Mouse (Mus musculus) heart, embryonic 15.5 days (tissue): ENCODE data around the gene Pxylp1. TPM values are rescaled to one million over a fixed set of nuclear protein-coding genes. Genes with fewer than 3 reads are reported as not detected.

Experiments used
- ATAC-seq: fragments of 200-750 bp; cut with Nextera tagmentation; replicated peaks from 2 replicates; pipeline ENCODE4 v1.8.0; 2017; ENCODE audit warnings: low read depth, moderate TSS enrichment; ENCODE audit not compliant: insufficient number of reproducible peaks, insufficient read depth, low FRiP score
- H3K27ac ChIP-seq: fragments of 300-500 bp; sonication (generic); 2 replicates; pipeline ENCODE4 v1.5.1; 2015; ENCODE audit warnings: mild to moderate bottlenecking, inconsistent platforms
- H3K27me3 ChIP-seq: fragments of 300-500 bp; sonication (generic); 2 replicates; pipeline ENCODE4 v1.6.1; 2015; ENCODE audit warnings: inconsistent platforms
- H3K36me3 ChIP-seq: fragments of 300-500 bp; sonication (generic); 2 replicates; pipeline ENCODE4 v1.6.1; 2015; ENCODE audit warnings: mild to moderate bottlenecking, inconsistent platforms
- H3K4me1 ChIP-seq: fragments of 300-500 bp; sonication (generic); replicated peaks from 2 replicates; pipeline ENCODE4 v1.6.1; 2015; ENCODE audit warnings: inconsistent platforms
- H3K4me2 ChIP-seq: fragments of 300-500 bp; sonication (generic); 2 replicates; pipeline ENCODE4 v1.6.1; 2015; ENCODE audit warnings: inconsistent platforms, mild to moderate bottlenecking, moderate library complexity
- H3K4me3 ChIP-seq: fragments of 300-500 bp; sonication (generic); 2 replicates; pipeline ENCODE4 v1.5.1; 2015; ENCODE audit warnings: mild to moderate bottlenecking, inconsistent platforms
- H3K9ac ChIP-seq: fragments of 300-500 bp; sonication (generic); 2 replicates; pipeline ENCODE4 v1.6.1; 2015; ENCODE audit warnings: mild to moderate bottlenecking, inconsistent platforms
- H3K9me3 ChIP-seq: fragments of 300-500 bp; sonication (generic); replicated peaks from 2 replicates; pipeline ENCODE4 v1.6.1; 2016; ENCODE audit warnings: inconsistent platforms
- WGBS: fragments of 180-500 bp; shearing (Covaris S2); methylation state at CpG from one replicate; pipeline ENCODE4 v1.1.7; 2015; ENCODE audit warnings: mixed read lengths; 5-methylcytosine and 5-hydroxymethylcytosine counted together
- polyA plus RNA-seq: library from polyadenylated mRNA; unstranded; fragments of >200 nt; fragmentation: Nextera tagmentation; extraction: Ambion mirVana; gene quantifications from 2 replicates; pipeline ENCODE4 v1.2.1, GENCODE M21; 2015

Pxylp1 gene
- polyA plus RNA-seq, 1 experiment from 2014 or later = 27.6 TPM

GRCm38 (mm10) chr9:96889345-96890021 lies 3.0 kb downstream of the Pxylp1 start:
- Histone ChIP-seq H3K4me1 (peaks cover 44% of the 10 kb centered on the region), H3K27ac (peak overlapping the region; percentile 55), H3K27me3 (peaks cover 7% of the 10 kb centered on the region), H3K9ac (peak overlapping the region; percentile 69), H3K9me3 (no peaks in the 10 kb centered on the region), H3K36me3 (no peaks in the 10 kb centered on the region), H3K4me3 (peak overlapping the region; percentile 72), H3K4me2 (peak overlapping the region; percentile 86)
- under 1% methylated on average over 66 of the region's 66 CpGs for WGBS
- peak; percentile 80 for ATAC-seq

- no peaks in the 10 kb centered on the region for H3K36me3 ChIP-seq
- H3K9ac ChIP-seq = peak overlapping the region; percentile 69
- peak overlapping the region; percentile 86 for H3K4me2 ChIP-seq
- H3K9me3 ChIP-seq = no peaks in the 10 kb centered on the region
- H3K4me3 ChIP-seq = peak overlapping the region; percentile 72
- peaks cover 51% of the 10 kb centered on the region for H3K4me1 ChIP-seq
- H3K27me3 ChIP-seq = peaks cover 7% of the 10 kb centered on the region
- WGBS = under 1% methylated on average over 37 of the region's 37 CpGs
- ATAC-seq = peak; percentile 27
- H3K27ac ChIP-seq = peak overlapping the region; percentile 55
Measured at GRCm38 (mm10) chr9:96888742-96889344, 3.6 kb downstream of the Pxylp1 start.

- Histone ChIP-seq H3K27ac (0 out of 2 replicates have a peak overlapping the region, but pooled peaks have one; percentile 1), H3K9me3 (no peaks in the 10 kb centered on the region), H3K4me1 (peaks cover 54% of the 10 kb centered on the region), H3K9ac (peak overlapping the region; percentile 69; the same call in 1 of the 2 replicates), H3K4me3 (peak overlapping the region; percentile 72), H3K4me2 (peak overlapping the region; percentile 86), H3K27me3 (peaks cover 7% of the 10 kb centered on the region), H3K36me3 (no peaks in the 10 kb centered on the region)
- WGBS = 16% methylated on average over 6 of the region's 6 CpGs
- ATAC-seq = no peak
Measured at GRCm38 (mm10) chr9:96887954-96888353, 4.5 kb downstream of the Pxylp1 start.

GRCm38 (mm10) chr9:96887492-96887891 lies 5.0 kb downstream of the Pxylp1 start:
- peak overlapping the region; percentile 86 for H3K4me2 ChIP-seq
- no peak overlapping the region for H3K9ac ChIP-seq
- peaks cover 59% of the 10 kb centered on the region for H3K4me1 ChIP-seq
- H3K27me3 ChIP-seq = peaks cover 7% of the 10 kb centered on the region
- no peaks in the 10 kb centered on the region for H3K36me3 ChIP-seq
- no peak for ATAC-seq
- no peaks in the 10 kb centered on the region for H3K9me3 ChIP-seq
- H3K4me3 ChIP-seq = peak overlapping the region; percentile 72
- H3K27ac ChIP-seq = 0 out of 2 replicates have a peak overlapping the region, but pooled peaks have one; percentile 1

- Histone ChIP-seq H3K4me2 (no peak overlapping the region), H3K9ac (no peak overlapping the region), H3K36me3 (no peaks in the 10 kb centered on the region), H3K4me3 (no peak overlapping the region), H3K9me3 (no peaks in the 10 kb centered on the region), H3K4me1 (peaks cover 62% of the 10 kb centered on the region), H3K27ac (no peak overlapping the region), H3K27me3 (peaks cover 5% of the 10 kb centered on the region)
- 68% methylated on average over 3 of the region's 3 CpGs for WGBS
- ATAC-seq = no peak
Measured at GRCm38 (mm10) chr9:96885781-96886180, 6.7 kb downstream of the Pxylp1 start.

- 81% methylated on average over 20 of the region's 20 CpGs for WGBS
- Histone ChIP-seq H3K9ac (no peak overlapping the region), H3K4me3 (no peak overlapping the region), H3K9me3 (no peaks in the 10 kb centered on the region), H3K4me2 (no peak overlapping the region), H3K4me1 (peaks cover 65% of the 10 kb centered on the region), H3K27me3 (peaks cover 2% of the 10 kb centered on the region; the same call in 1 of the 2 replicates), H3K36me3 (no peaks in the 10 kb centered on the region), H3K27ac (no peak overlapping the region)
- ATAC-seq = no peak
Measured at GRCm38 (mm10) chr9:96882496-96883265, 9.8 kb downstream of the Pxylp1 start.

- no peak overlapping the region for H3K27ac ChIP-seq
Measured at GRCm38 (mm10) chr9:96881901-96882300, 10.6 kb downstream of the Pxylp1 start.

GRCm38 (mm10) chr9:96879024-96879423 lies 13.4 kb downstream of the Pxylp1 start:
- Histone ChIP-seq H3K36me3 (no peaks in the 10 kb centered on the region), H3K27me3 (no peaks in the 10 kb centered on the region), H3K27ac (peak overlapping the region; percentile 91), H3K9ac (no peak overlapping the region), H3K4me1 (peaks cover 55% of the 10 kb centered on the region), H3K9me3 (no peaks in the 10 kb centered on the region), H3K4me2 (peak overlapping the region; percentile 39), H3K4me3 (no peak overlapping the region)
- ATAC-seq = peak; percentile 87
- 27% methylated on average over 6 of the region's 6 CpGs for WGBS

More at GRCm38 (mm10) chr9:96881901-96882300, 10.6 kb downstream of the Pxylp1 start:
- no peaks in the 10 kb centered on the region; the same call in 1 of the 2 replicates for H3K27me3 ChIP-seq
- no peak for ATAC-seq
- no peaks in the 10 kb centered on the region for H3K36me3 ChIP-seq
- WGBS = 71% methylated on average over 6 of the region's 6 CpGs
- no peaks in the 10 kb centered on the region for H3K9me3 ChIP-seq
- no peak overlapping the region for H3K4me3 ChIP-seq
- H3K4me1 ChIP-seq = peaks cover 63% of the 10 kb centered on the region
- H3K9ac ChIP-seq = no peak overlapping the region
- no peak overlapping the region for H3K4me2 ChIP-seq

GRCm38 (mm10) chr9:96878464-96878863 lies 14.0 kb downstream of the Pxylp1 start:
- no peak overlapping the region for H3K4me3 ChIP-seq
- 25% methylated on average over 4 of the region's 4 CpGs for WGBS
- no peaks in the 10 kb centered on the region for H3K36me3 ChIP-seq
- no peaks in the 10 kb centered on the region for H3K9me3 ChIP-seq
- H3K27ac ChIP-seq = peak overlapping the region; percentile 91
- H3K9ac ChIP-seq = no peak overlapping the region
- H3K4me1 ChIP-seq = peaks cover 50% of the 10 kb centered on the region
- ATAC-seq = peak; percentile 4; the same call in 1 of the 2 replicates
- no peaks in the 10 kb centered on the region for H3K27me3 ChIP-seq
- peak overlapping the region; percentile 39 for H3K4me2 ChIP-seq

- H3K4me3 ChIP-seq = no peak overlapping the region
- peaks cover 42% of the 10 kb centered on the region for H3K4me1 ChIP-seq
- 45% methylated on average over 4 of the region's 4 CpGs for WGBS
- H3K36me3 ChIP-seq = no peaks in the 10 kb centered on the region
- ATAC-seq = no peak
- H3K9me3 ChIP-seq = no peaks in the 10 kb centered on the region
- H3K4me2 ChIP-seq = no peak overlapping the region
- H3K9ac ChIP-seq = no peak overlapping the region
- H3K27ac ChIP-seq = peak overlapping the region; percentile 91
- H3K27me3 ChIP-seq = no peaks in the 10 kb centered on the region
Measured at GRCm38 (mm10) chr9:96875704-96876103, 16.8 kb downstream of the Pxylp1 start.

GRCm38 (mm10) chr9:96873082-96873481 lies 19.4 kb downstream of the Pxylp1 start:
- no peaks in the 10 kb centered on the region for H3K9me3 ChIP-seq
- H3K4me3 ChIP-seq = no peak overlapping the region
- H3K27me3 ChIP-seq = no peaks in the 10 kb centered on the region
- no peak overlapping the region for H3K27ac ChIP-seq
- H3K4me2 ChIP-seq = no peak overlapping the region
- WGBS = 76% methylated on average over 5 of the region's 5 CpGs
- no peak overlapping the region for H3K9ac ChIP-seq
- peaks cover 28% of the 10 kb centered on the region for H3K4me1 ChIP-seq
- ATAC-seq = no peak
- no peaks in the 10 kb centered on the region for H3K36me3 ChIP-seq
